Mouse (Mus musculus) midbrain, embryonic 14.5 days (tissue): ENCODE results near the gene Pde4d. TPM values are rescaled to one million over a fixed set of nuclear protein-coding genes. Genes with fewer than 3 reads are reported as not detected.

Experiments used
- ATAC-seq: fragments of 200-750 bp; cut with Nextera tagmentation; 2 replicates; pipeline ENCODE4 v1.8.0; 2017; ENCODE audit warnings: moderate number of reproducible peaks, moderate library complexity; ENCODE audit not compliant: low FRiP score, low TSS enrichment
- DNase-seq: peaks from one replicate; pipeline ENCODE4 v3.0.0-alpha.2; 2015
- H3K27ac ChIP-seq: fragments of 300-500 bp; sonication (generic); replicated peaks from 2 replicates; pipeline ENCODE4 v1.5.1; 2014; ENCODE audit warnings: mild to moderate bottlenecking, low read depth, low read length, moderate library complexity
- H3K27me3 ChIP-seq: fragments of 300-500 bp; sonication (generic); 2 replicates; pipeline ENCODE4 v1.6.1; 2014; ENCODE audit warnings: low read length, control low read depth, mixed read lengths; ENCODE audit not compliant: control insufficient read depth, insufficient read depth
- H3K36me3 ChIP-seq: fragments of 300-500 bp; sonication (generic); 2 replicates; pipeline ENCODE4 v1.6.1; 2014; ENCODE audit warnings: low read length, control low read depth; ENCODE audit not compliant: control insufficient read depth, insufficient read depth
- H3K4me1 ChIP-seq: fragments of 300-500 bp; sonication (generic); 2 replicates; pipeline ENCODE4 v1.6.1; 2014; ENCODE audit warnings: mild to moderate bottlenecking, antibody characterized with exemption, low read length, control low read depth; ENCODE audit not compliant: control insufficient read depth, insufficient read depth
- H3K4me2 ChIP-seq: fragments of 300-500 bp; sonication (generic); 2 replicates; pipeline ENCODE4 v1.6.1; 2014; ENCODE audit warnings: mild to moderate bottlenecking, low read length, moderate library complexity
- H3K4me3 ChIP-seq: fragments of 300-500 bp; sonication (generic); replicated peaks from 2 replicates; pipeline ENCODE4 v1.5.1; 2014; ENCODE audit warnings: low read depth, low read length
- H3K9ac ChIP-seq: fragments of 300-500 bp; sonication (generic); replicated peaks from 2 replicates; pipeline ENCODE4 v1.6.1; 2014; ENCODE audit warnings: mild to moderate bottlenecking, low read length, moderate library complexity
- H3K9me3 ChIP-seq: fragments of 300-500 bp; sonication (generic); 2 replicates; pipeline ENCODE4 v1.6.1; 2016; ENCODE audit warnings: low read length, control low read depth, mixed read lengths; ENCODE audit not compliant: control insufficient read depth
- WGBS: fragments of 180-500 bp; shearing (Covaris S2); extraction: QIAGEN DNeasy Blood & Tissue Kit; methylation state at CpG from one replicate; pipeline ENCODE4 v1.1.7; 2014; 5-methylcytosine and 5-hydroxymethylcytosine counted together
- polyA plus RNA-seq: library from polyadenylated mRNA; unstranded; fragments of >200 nt; fragmentation: Nextera tagmentation; extraction: Ambion mirVana; gene quantifications from 2 replicates; pipeline ENCODE4 v1.2.1, GENCODE M21; 2014

Gene Pde4d
- polyA plus RNA-seq, 1 experiment from 2014 or later = 27.1 TPM

DNA sequence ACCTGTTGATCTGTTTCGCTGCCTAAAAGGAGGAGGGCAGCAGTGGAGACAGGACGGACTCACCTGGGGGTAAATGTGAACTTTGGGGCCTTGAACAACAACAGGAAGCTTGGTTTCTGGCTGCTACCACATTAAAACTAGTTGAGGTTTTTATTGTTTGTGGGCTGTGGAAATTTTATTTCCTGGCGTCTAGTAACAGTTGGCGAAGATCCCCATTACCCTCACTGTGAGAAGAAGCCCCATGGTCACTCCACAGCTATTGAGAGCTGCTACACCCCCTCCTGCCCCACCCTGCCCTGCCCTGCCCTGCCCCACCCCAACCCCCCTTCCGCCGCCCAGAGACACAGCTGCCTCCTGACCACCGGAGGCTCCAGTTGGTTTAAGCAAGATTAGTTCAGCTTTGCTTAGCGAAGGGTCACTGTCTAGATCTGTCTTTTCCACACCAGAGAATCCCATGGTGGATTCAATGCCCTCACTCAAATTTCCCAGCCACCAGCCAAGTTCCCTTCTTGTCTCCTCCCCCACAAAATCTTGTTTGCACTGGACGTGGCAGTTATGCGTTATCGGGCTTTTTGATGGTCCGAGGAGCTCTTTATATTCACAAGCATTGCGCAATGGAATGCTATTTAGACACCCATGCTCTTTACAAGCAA lies 780.7 kb downstream of the Pde4d start:
- Histone ChIP-seq H3K4me3 (no peak overlapping the region), H3K27ac (no peak overlapping the region), H3K4me1 (no peaks in the 10 kb centered on the region), H3K36me3 (no peaks in the 10 kb centered on the region), H3K27me3 (no peaks in the 10 kb centered on the region), H3K4me2 (no peak overlapping the region), H3K9me3 (no peaks in the 10 kb centered on the region), H3K9ac (no peak overlapping the region)
- WGBS = 59% methylated on average over 13 of the region's 13 CpGs
- DNase-seq (no peak), ATAC-seq (no peak)

DNA sequence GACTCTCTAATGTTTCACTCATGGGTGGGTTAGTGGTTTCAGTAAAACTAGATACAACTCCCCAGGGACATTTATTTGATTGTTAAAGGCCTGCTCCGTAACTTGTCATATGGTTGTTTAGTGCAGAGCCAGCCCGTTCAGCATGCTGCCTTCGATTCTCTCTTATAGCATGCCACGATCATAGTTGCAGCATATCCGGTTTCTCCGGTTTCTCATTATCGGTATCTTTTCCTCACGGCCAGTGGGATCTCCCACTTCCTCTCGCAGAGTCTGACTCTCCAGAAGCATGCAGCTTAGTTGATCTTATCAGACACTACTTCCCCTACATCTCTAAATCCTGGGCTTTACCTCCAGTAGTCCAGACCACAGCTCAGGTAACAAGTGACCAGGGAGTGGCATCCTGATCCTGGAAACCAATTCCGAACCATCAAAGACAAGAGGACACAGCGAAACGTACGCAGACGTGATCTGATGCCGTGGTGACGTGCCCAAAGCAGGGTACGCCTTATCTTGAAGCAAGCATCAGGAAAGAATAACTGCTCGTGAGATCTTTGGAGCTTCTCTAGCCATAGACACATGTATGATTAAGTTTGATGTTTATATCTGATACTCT lies 782.2 kb downstream of the Pde4d start:
- no peak overlapping the region for H3K4me2 ChIP-seq
- no peaks in the 10 kb centered on the region for H3K4me1 ChIP-seq
- no peak for ATAC-seq
- H3K9me3 ChIP-seq = no peaks in the 10 kb centered on the region
- no peak for DNase-seq
- WGBS = 90% methylated on average over 18 of the region's 18 CpGs
- H3K27me3 ChIP-seq = no peaks in the 10 kb centered on the region
- no peak overlapping the region for H3K9ac ChIP-seq
- H3K36me3 ChIP-seq = no peaks in the 10 kb centered on the region
- H3K27ac ChIP-seq = no peak overlapping the region
- no peak overlapping the region for H3K4me3 ChIP-seq

DNA sequence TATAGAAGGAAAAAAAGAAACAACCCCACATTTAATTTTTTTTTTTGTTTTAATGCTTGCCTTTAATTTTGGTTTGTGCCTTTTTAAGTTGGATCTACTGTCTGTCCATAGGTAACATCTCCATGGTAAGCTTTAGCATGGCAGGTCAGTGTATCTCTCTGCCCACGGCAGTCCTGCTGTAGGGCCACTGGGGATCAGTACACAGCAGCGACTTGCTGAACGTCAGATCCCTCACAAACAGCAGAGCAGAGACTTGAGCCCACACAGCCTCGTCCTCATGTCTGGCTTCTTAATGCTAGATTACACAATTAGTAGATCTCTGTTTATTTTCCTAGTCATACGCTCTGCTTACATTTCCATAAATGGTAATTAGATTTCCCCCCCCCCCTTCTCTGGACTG lies 782.8 kb downstream of the Pde4d start:
- Histone ChIP-seq H3K27ac (no peak overlapping the region), H3K4me2 (no peak overlapping the region), H3K9ac (no peak overlapping the region), H3K4me3 (no peak overlapping the region), H3K4me1 (no peaks in the 10 kb centered on the region), H3K36me3 (no peaks in the 10 kb centered on the region), H3K27me3 (no peaks in the 10 kb centered on the region), H3K9me3 (no peaks in the 10 kb centered on the region)
- no peak for ATAC-seq
- DNase-seq = no peak
- 74% methylated on average over 5 of the region's 5 CpGs for WGBS

DNA sequence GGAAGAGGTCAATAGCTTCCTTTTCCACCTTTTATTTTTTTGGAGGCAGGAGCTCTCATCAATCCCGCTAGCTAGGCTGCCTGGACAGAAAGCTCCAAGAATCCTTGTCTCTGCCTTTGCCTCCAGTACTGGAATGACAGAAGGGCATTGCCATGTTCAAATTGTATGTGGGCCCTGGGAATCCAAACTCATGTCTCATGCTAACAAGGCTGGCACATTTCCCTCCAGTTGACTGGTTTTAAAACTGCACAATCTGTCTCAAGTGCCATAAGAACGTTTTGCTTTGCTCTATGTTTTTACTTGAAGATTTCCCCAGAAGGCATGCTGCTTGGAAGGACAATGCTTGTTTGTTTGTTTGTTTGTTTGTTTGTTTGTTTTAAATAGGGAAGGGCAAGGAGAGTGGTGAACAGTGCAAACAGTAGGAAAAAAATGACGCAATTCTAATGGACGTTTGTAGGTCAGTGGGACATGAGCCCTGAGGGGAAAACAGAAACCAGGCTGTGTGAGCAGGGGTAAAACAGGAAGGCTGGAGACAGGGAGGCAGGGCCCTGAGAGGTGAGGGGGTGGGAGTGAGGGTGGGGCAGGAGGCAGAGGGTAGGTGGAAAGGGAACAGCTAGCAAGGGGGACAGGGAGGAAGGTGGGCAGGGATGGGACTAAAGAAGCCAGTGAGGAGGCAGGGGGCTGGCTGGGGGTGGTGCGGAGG lies 784.3 kb downstream of the Pde4d start:
- no peak overlapping the region for H3K4me3 ChIP-seq
- H3K27ac ChIP-seq = no peak overlapping the region
- ATAC-seq (no peak), DNase-seq (no peak)
- H3K9ac ChIP-seq = no peak overlapping the region; the same call in 1 of the 2 replicates
- no peaks in the 10 kb centered on the region for H3K27me3 ChIP-seq
- no peaks in the 10 kb centered on the region for H3K36me3 ChIP-seq
- 67% methylated on average over 5 of the region's 5 CpGs for WGBS
- H3K4me1 ChIP-seq = no peaks in the 10 kb centered on the region
- H3K9me3 ChIP-seq = no peaks in the 10 kb centered on the region
- H3K4me2 ChIP-seq = no peak overlapping the region

DNA sequence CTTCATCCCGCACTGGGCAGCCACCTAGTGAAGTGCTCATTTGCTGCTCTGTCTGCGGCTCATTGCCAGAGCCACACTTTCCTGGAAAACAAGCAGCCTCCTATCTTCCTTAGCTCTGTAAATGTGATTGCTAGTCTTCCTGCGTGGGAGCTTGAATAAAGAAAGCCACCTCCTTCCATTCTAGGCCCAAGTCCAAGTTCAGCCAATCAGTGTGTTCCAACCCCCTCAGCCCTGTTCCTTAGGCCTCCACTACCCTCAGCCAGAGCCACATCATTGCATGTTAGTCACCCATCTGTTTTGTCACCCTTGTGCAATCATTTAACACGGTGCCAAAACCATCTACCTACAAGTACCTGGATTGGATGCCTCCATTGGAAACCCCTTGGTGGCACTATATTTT lies 786.3 kb downstream of the Pde4d start:
- 81% methylated on average over 4 of the region's 4 CpGs for WGBS

DNA sequence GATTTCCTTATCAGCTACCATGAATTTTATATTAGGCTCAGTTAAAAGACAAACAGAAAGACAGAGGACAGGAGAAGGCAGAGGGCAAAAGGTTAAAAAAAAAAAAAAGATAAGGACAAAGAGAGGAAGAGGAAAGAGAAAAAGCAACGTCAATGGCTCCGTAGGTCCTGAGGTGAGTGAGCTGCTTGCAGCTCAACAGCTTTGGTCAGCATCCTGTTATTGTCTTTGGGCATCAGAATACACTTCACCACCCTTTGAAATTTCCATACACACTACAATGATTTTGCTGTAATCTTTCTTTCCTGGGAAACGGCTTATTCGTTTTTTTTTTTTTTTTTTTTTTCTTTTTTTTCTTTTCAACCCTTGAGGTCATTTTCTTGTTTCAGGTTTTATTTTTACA lies 788.9 kb downstream of the Pde4d start:
- no peak for DNase-seq
- 69% methylated on average over 4 of the region's 4 CpGs for WGBS
- no peaks in the 10 kb centered on the region for H3K27me3 ChIP-seq
- H3K36me3 ChIP-seq = no peaks in the 10 kb centered on the region
- H3K27ac ChIP-seq = 0 out of 2 replicates have a peak overlapping the region, but pooled peaks have one; percentile 28
- peaks cover 3% of the 10 kb centered on the region; the same call in 1 of the 2 replicates for H3K4me1 ChIP-seq
- ATAC-seq = no peak
- H3K4me3 ChIP-seq = no peak overlapping the region
- no peak overlapping the region for H3K9ac ChIP-seq
- H3K9me3 ChIP-seq = no peaks in the 10 kb centered on the region
- H3K4me2 ChIP-seq = no peak overlapping the region

More for the DNA sequence above, 786.3 kb downstream of the Pde4d start:
- no peaks in the 10 kb centered on the region for H3K4me1 ChIP-seq
- H3K9ac ChIP-seq = no peak overlapping the region
- H3K36me3 ChIP-seq = no peaks in the 10 kb centered on the region
- no peaks in the 10 kb centered on the region for H3K27me3 ChIP-seq
- ATAC-seq (no peak), DNase-seq (no peak)
- H3K4me2 ChIP-seq = no peak overlapping the region
- H3K9me3 ChIP-seq = no peaks in the 10 kb centered on the region
- H3K4me3 ChIP-seq = no peak overlapping the region
- no peak overlapping the region for H3K27ac ChIP-seq

DNA sequence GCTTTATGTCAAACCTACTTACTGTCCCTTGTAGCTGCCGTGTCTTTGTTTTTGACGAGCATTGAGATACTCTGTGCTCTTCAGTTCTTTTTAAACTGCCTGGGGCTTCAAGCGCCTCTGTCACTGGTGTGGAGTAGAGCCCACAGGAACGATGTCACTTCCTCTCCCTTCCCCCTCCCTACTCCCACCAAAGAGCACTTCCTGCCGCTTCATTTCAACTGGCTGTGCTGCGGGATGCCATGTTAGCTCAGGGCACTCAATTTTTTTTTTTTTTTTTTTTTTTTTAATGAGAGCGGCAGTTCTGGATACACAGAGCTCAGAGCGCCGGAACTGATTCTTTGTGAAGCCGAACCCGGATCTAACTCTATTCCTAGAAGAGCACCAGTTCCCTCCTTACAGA lies 789.5 kb downstream of the Pde4d start:
- Histone ChIP-seq H3K36me3 (no peaks in the 10 kb centered on the region), H3K27ac (no peak overlapping the region), H3K4me3 (no peak overlapping the region), H3K4me2 (no peak overlapping the region), H3K27me3 (no peaks in the 10 kb centered on the region), H3K4me1 (peaks cover 3% of the 10 kb centered on the region; the same call in 1 of the 2 replicates), H3K9me3 (no peaks in the 10 kb centered on the region), H3K9ac (no peak overlapping the region)
- 65% methylated on average over 11 of the region's 11 CpGs for WGBS
- ATAC-seq (peak; percentile 46; the same call in 1 of the 2 replicates), DNase-seq (peak; percentile 68)

DNA sequence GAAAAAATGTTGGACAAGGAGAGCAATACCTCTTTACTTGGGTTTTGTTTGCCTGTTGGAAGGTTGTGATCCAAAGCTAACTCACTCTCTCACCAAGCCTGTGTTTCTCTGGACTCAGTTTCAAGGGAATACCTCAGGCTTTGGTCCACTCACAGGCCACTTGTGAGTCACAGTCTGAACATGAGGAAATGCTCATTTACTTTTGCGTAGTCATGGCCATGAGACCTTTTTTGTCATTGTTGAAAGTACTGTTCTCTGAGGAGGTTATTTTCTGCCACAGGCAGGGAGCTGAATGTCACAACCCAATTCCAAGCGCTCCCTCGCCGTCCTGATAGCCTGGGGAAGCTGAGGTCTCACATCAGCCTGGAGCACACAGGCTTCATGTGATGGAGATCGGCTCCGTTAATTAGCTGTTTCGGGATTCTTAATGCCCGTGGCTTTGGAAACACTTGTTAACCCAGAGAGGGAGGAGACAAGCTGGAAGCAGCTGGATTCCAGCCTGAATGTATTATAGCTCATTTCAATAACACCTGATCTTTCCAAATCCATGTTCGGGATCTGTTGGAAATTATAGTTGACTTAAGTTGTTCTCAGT lies 792.8 kb downstream of the Pde4d start:
- no peak for ATAC-seq
- WGBS = 58% methylated on average over 9 of the region's 9 CpGs
- Histone ChIP-seq H3K9me3 (no peaks in the 10 kb centered on the region), H3K27ac (no peak overlapping the region), H3K36me3 (no peaks in the 10 kb centered on the region), H3K4me2 (no peak overlapping the region), H3K9ac (no peak overlapping the region), H3K4me1 (peaks cover 3% of the 10 kb centered on the region; the same call in 1 of the 2 replicates), H3K4me3 (no peak overlapping the region), H3K27me3 (no peaks in the 10 kb centered on the region)
- DNase-seq = no peak
